Mouse (Mus musculus): ENCODE measurements around the gene Eloa. TPM values are rescaled to one million over a fixed set of nuclear protein-coding genes. Genes with fewer than 3 reads are reported as not detected.

The Eloa gene
- polyA plus RNA-seq, 1 experiment from 2014 or later = 41.0 TPM

- ATAC-seq (ENCODE audit: insufficient read depth, low FRiP score) = peak; percentile 1; the same call in 1 of the 2 replicates
- Histone ChIP-seq H3K36me3 (ENCODE audit: control insufficient read depth, insufficient read depth, low read length) (peaks cover 24% of the 10 kb centered on the region), H3K9me3 (replicated peaks; ENCODE audit: control insufficient read depth, low read length) (no peaks in the 10 kb centered on the region), H3K27me3 (ENCODE audit: control insufficient read depth, insufficient read depth, low read length) (no peaks in the 10 kb centered on the region), H3K9ac (ENCODE audit: low read length) (no peak overlapping the region), H3K4me1 (ENCODE audit: control insufficient read depth, insufficient read depth, low read length) (peaks cover 19% of the 10 kb centered on the region), H3K4me2 (ENCODE audit: low read depth, low read length) (no peak overlapping the region), H3K4me3 (replicated peaks; ENCODE audit: low read length) (no peak overlapping the region), H3K27ac (ENCODE audit: low read length) (no peak overlapping the region)
- 71% methylated on average over 5 of the region's 5 CpGs for WGBS
These were observed 32.3 kb upstream of the Eloa start for GRCm38 (mm10) chr4:136053843-136054242.

GRCm38 (mm10) chr4:136053247-136053596 lies 31.7 kb upstream of the Eloa start, which contains the start of gene Rpl11:
Gene Rpl11, minus strand, starts transcription at chr4:136053428.
- Histone ChIP-seq H3K36me3 (ENCODE audit: control insufficient read depth, insufficient read depth, low read length) (peaks cover 25% of the 10 kb centered on the region), H3K4me1 (ENCODE audit: control insufficient read depth, insufficient read depth, low read length) (peaks cover 19% of the 10 kb centered on the region), H3K4me3 (replicated peaks; ENCODE audit: low read length) (peak within 1 kb of the TSS; percentile 77), H3K9me3 (replicated peaks; ENCODE audit: control insufficient read depth, low read length) (no peaks in the 10 kb centered on the region), H3K27me3 (ENCODE audit: control insufficient read depth, insufficient read depth, low read length) (no peaks in the 10 kb centered on the region), H3K27ac (ENCODE audit: low read length) (peak within 1 kb of the TSS; percentile 89), H3K4me2 (ENCODE audit: low read depth, low read length) (peak within 1 kb of the TSS; percentile 94), H3K9ac (ENCODE audit: low read length) (peak within 1 kb of the TSS; percentile 98)
- ATAC-seq (ENCODE audit: insufficient read depth, low FRiP score) = peak; percentile 96
- 0% methylated on average over 21 of the region's 21 CpGs for WGBS

GRCm38 (mm10) chr4:136052534-136053246 lies 31.1 kb upstream of the Eloa start:
- WGBS = under 1% methylated on average over 50 of the region's 50 CpGs
- ATAC-seq (ENCODE audit: insufficient read depth, low FRiP score) = peak; percentile 67
- Histone ChIP-seq H3K27ac (ENCODE audit: low read length) (peak overlapping the region; percentile 89), H3K4me1 (ENCODE audit: control insufficient read depth, insufficient read depth, low read length) (peaks cover 19% of the 10 kb centered on the region), H3K9ac (ENCODE audit: low read length) (peak overlapping the region; percentile 98), H3K27me3 (ENCODE audit: control insufficient read depth, insufficient read depth, low read length) (no peaks in the 10 kb centered on the region), H3K9me3 (replicated peaks; ENCODE audit: control insufficient read depth, low read length) (no peaks in the 10 kb centered on the region), H3K36me3 (ENCODE audit: control insufficient read depth, insufficient read depth, low read length) (peaks cover 25% of the 10 kb centered on the region), H3K4me2 (ENCODE audit: low read depth, low read length) (peak overlapping the region; percentile 94), H3K4me3 (replicated peaks; ENCODE audit: low read length) (peak overlapping the region; percentile 77)

- peak overlapping the region; percentile 77 for H3K4me3 ChIP-seq (replicated peaks; ENCODE audit: low read length)
- H3K4me2 ChIP-seq (ENCODE audit: low read depth, low read length) = peak overlapping the region; percentile 94
- H3K4me1 ChIP-seq (ENCODE audit: control insufficient read depth, insufficient read depth, low read length) = peaks cover 19% of the 10 kb centered on the region
- ATAC-seq (ENCODE audit: insufficient read depth, low FRiP score) = no peak
- peaks cover 25% of the 10 kb centered on the region for H3K36me3 ChIP-seq (ENCODE audit: control insufficient read depth, insufficient read depth, low read length)
- H3K9me3 ChIP-seq (replicated peaks; ENCODE audit: control insufficient read depth, low read length) = no peaks in the 10 kb centered on the region
- WGBS = 1% methylated on average over 3 of the region's 3 CpGs
- 0 out of 2 replicates have a peak overlapping the region, but pooled peaks have one; percentile 20 for H3K27ac ChIP-seq (ENCODE audit: low read length)
- H3K27me3 ChIP-seq (ENCODE audit: control insufficient read depth, insufficient read depth, low read length) = no peaks in the 10 kb centered on the region
- peak overlapping the region; percentile 98 for H3K9ac ChIP-seq (ENCODE audit: low read length)
These were observed 30.5 kb upstream of the Eloa start for GRCm38 (mm10) chr4:136052060-136052459.

- no peaks in the 10 kb centered on the region for H3K9me3 ChIP-seq (replicated peaks; ENCODE audit: control insufficient read depth, low read length)
- H3K4me3 ChIP-seq (replicated peaks; ENCODE audit: low read length) = no peak overlapping the region
- no peak for ATAC-seq (ENCODE audit: insufficient read depth, low FRiP score)
- peaks cover 19% of the 10 kb centered on the region for H3K4me1 ChIP-seq (ENCODE audit: control insufficient read depth, insufficient read depth, low read length)
- H3K36me3 ChIP-seq (ENCODE audit: control insufficient read depth, insufficient read depth, low read length) = peaks cover 25% of the 10 kb centered on the region
- no peak overlapping the region for H3K4me2 ChIP-seq (ENCODE audit: low read depth, low read length)
- H3K27me3 ChIP-seq (ENCODE audit: control insufficient read depth, insufficient read depth, low read length) = no peaks in the 10 kb centered on the region
- WGBS = 90% methylated on average over 6 of the region's 6 CpGs
- no peak overlapping the region for H3K27ac ChIP-seq (ENCODE audit: low read length)
- H3K9ac ChIP-seq (ENCODE audit: low read length) = no peak overlapping the region
These were observed 28.7 kb upstream of the Eloa start for GRCm38 (mm10) chr4:136050226-136050625.

GRCm38 (mm10) chr4:136048291-136049032 lies 26.9 kb upstream of the Eloa start:
- no peak overlapping the region; the same call in 1 of the 2 replicates for H3K9ac ChIP-seq (ENCODE audit: low read length)
- H3K27me3 ChIP-seq (ENCODE audit: control insufficient read depth, insufficient read depth, low read length) = no peaks in the 10 kb centered on the region
- H3K36me3 ChIP-seq (ENCODE audit: control insufficient read depth, insufficient read depth, low read length) = peaks cover 28% of the 10 kb centered on the region

GRCm38 (mm10) chr4:136047626-136048025 lies 26.1 kb upstream of the Eloa start:
- Histone ChIP-seq H3K9ac (ENCODE audit: low read length) (no peak overlapping the region; the same call in 1 of the 2 replicates), H3K4me1 (ENCODE audit: control insufficient read depth, insufficient read depth, low read length) (peaks cover 19% of the 10 kb centered on the region), H3K27ac (ENCODE audit: low read length) (0 out of 2 replicates have a peak overlapping the region, but pooled peaks have one; percentile 25), H3K36me3 (ENCODE audit: control insufficient read depth, insufficient read depth, low read length) (peaks cover 28% of the 10 kb centered on the region), H3K27me3 (ENCODE audit: control insufficient read depth, insufficient read depth, low read length) (no peaks in the 10 kb centered on the region), H3K4me2 (ENCODE audit: low read depth, low read length) (no peak overlapping the region), H3K9me3 (replicated peaks; ENCODE audit: control insufficient read depth, low read length) (no peaks in the 10 kb centered on the region), H3K4me3 (replicated peaks; ENCODE audit: low read length) (no peak overlapping the region)
- ATAC-seq (ENCODE audit: insufficient read depth, low FRiP score) = no peak
- 51% methylated on average over 4 of the region's 4 CpGs for WGBS

More at GRCm38 (mm10) chr4:136048291-136049032, 26.9 kb upstream of the Eloa start:
- Histone ChIP-seq H3K4me2 (ENCODE audit: low read depth, low read length) (no peak overlapping the region), H3K9me3 (replicated peaks; ENCODE audit: control insufficient read depth, low read length) (no peaks in the 10 kb centered on the region), H3K4me3 (replicated peaks; ENCODE audit: low read length) (no peak overlapping the region), H3K4me1 (ENCODE audit: control insufficient read depth, insufficient read depth, low read length) (peaks cover 19% of the 10 kb centered on the region), H3K27ac (ENCODE audit: low read length) (peak overlapping the region; percentile 25; the same call in 1 of the 2 replicates)
- 62% methylated on average over 4 of the region's 4 CpGs for WGBS
- peak; percentile 30; the same call in 1 of the 2 replicates for ATAC-seq (ENCODE audit: insufficient read depth, low FRiP score)

GRCm38 (mm10) chr4:136046888-136047287 lies 25.3 kb upstream of the Eloa start:
- no peak for ATAC-seq (ENCODE audit: insufficient read depth, low FRiP score)
- H3K27ac ChIP-seq (ENCODE audit: low read length) = no peak overlapping the region
- H3K9ac ChIP-seq (ENCODE audit: low read length) = no peak overlapping the region
- no peaks in the 10 kb centered on the region for H3K9me3 ChIP-seq (replicated peaks; ENCODE audit: control insufficient read depth, low read length)
- H3K36me3 ChIP-seq (ENCODE audit: control insufficient read depth, insufficient read depth, low read length) = peaks cover 28% of the 10 kb centered on the region
- no peak overlapping the region for H3K4me3 ChIP-seq (replicated peaks; ENCODE audit: low read length)
- WGBS = 70% methylated on average over 6 of the region's 6 CpGs
- no peak overlapping the region for H3K4me2 ChIP-seq (ENCODE audit: low read depth, low read length)
- no peaks in the 10 kb centered on the region for H3K27me3 ChIP-seq (ENCODE audit: control insufficient read depth, insufficient read depth, low read length)
- H3K4me1 ChIP-seq (ENCODE audit: control insufficient read depth, insufficient read depth, low read length) = peaks cover 16% of the 10 kb centered on the region

GRCm38 (mm10) chr4:136045091-136045490 lies 23.5 kb upstream of the Eloa start:
- H3K9ac ChIP-seq (ENCODE audit: low read length) = no peak overlapping the region
- ATAC-seq (ENCODE audit: insufficient read depth, low FRiP score) = no peak
- H3K4me2 ChIP-seq (ENCODE audit: low read depth, low read length) = no peak overlapping the region
- H3K36me3 ChIP-seq (ENCODE audit: control insufficient read depth, insufficient read depth, low read length) = peaks cover 13% of the 10 kb centered on the region
- no peaks in the 10 kb centered on the region for H3K4me1 ChIP-seq (ENCODE audit: control insufficient read depth, insufficient read depth, low read length)
- H3K4me3 ChIP-seq (replicated peaks; ENCODE audit: low read length) = no peak overlapping the region
- H3K27ac ChIP-seq (ENCODE audit: low read length) = no peak overlapping the region
- WGBS = 80% methylated on average over 5 of the region's 5 CpGs
- H3K9me3 ChIP-seq (replicated peaks; ENCODE audit: control insufficient read depth, low read length) = no peaks in the 10 kb centered on the region
- no peaks in the 10 kb centered on the region for H3K27me3 ChIP-seq (ENCODE audit: control insufficient read depth, insufficient read depth, low read length)
